Mouse (Mus musculus): ENCODE data around the gene Topors.
"Not testable (repeated sequence)": the region's sequence is repeated elsewhere in the genome, so short reads cannot be mapped to it uniquely, and the experiment has no call there.

Topors gene

GRCm38 (mm10) chr4:40269430-40270032, at the start of gene Topors, which contains the start of gene Smim27:
TSS of gene Topors (minus strand) at chr4:40269850.
TSS of gene Smim27 (plus strand) at chr4:40269579.
- DNase-seq (ENCODE audit: low read depth, low spot score) = peak; percentile 94

GRCm38 (mm10) chr4:40317404-40317803, 47.8 kb upstream of the Topors start:
- no peak for DNase-seq (ENCODE audit: low read depth, low spot score)

GRCm38 (mm10) chr4:40313026-40313425, 43.4 kb upstream of the Topors start:
- DNase-seq (ENCODE audit: low read depth, low spot score) = no peak

- DNase-seq (ENCODE audit: low read depth, low spot score) = no peak
Observed at GRCm38 (mm10) chr4:40312213-40312612, 42.6 kb upstream of the Topors start.

GRCm38 (mm10) chr4:40310796-40311383, 41.2 kb upstream of the Topors start:
- no peak for DNase-seq (ENCODE audit: low read depth, low spot score)

GRCm38 (mm10) chr4:40309682-40310081, 40.0 kb upstream of the Topors start:
- no peak for DNase-seq (ENCODE audit: low read depth, low spot score)

GRCm38 (mm10) chr4:40302445-40303125, 32.9 kb upstream of the Topors start:
- no peak for DNase-seq (ENCODE audit: low read depth, low spot score)

- DNase-seq (ENCODE audit: low read depth, low spot score) = peak; percentile 56
Observed at GRCm38 (mm10) chr4:40301076-40301789, 31.6 kb upstream of the Topors start.

- no peak for DNase-seq (ENCODE audit: low read depth, low spot score)
Observed at GRCm38 (mm10) chr4:40299169-40299568, 29.5 kb upstream of the Topors start.

- DNase-seq (ENCODE audit: low read depth, low spot score) = not testable (repeated sequence)
Observed at GRCm38 (mm10) chr4:40291511-40291910, 21.9 kb upstream of the Topors start.

- DNase-seq (ENCODE audit: low read depth, low spot score) = no peak
Observed at GRCm38 (mm10) chr4:40289046-40289445, 19.4 kb upstream of the Topors start.

GRCm38 (mm10) chr4:40287415-40287814, 17.8 kb upstream of the Topors start:
- DNase-seq (ENCODE audit: low read depth, low spot score) = no peak

GRCm38 (mm10) chr4:40285582-40285981, 15.9 kb upstream of the Topors start:
- DNase-seq (ENCODE audit: low read depth, low spot score) = no peak

GRCm38 (mm10) chr4:40279276-40279900, 9.7 kb upstream of the Topors start, which contains the start of gene Ndufb6:
TSS of gene Ndufb6 (minus strand) at chr4:40279421.
- DNase-seq (ENCODE audit: low read depth, low spot score) = peak; percentile 95

GRCm38 (mm10) chr4:40278880-40279275, 9.2 kb upstream of the Topors start:
- DNase-seq (ENCODE audit: low read depth, low spot score) = no peak

GRCm38 (mm10) chr4:40268835-40269234, 815 bp downstream of the Topors start:
- no peak for DNase-seq (ENCODE audit: low read depth, low spot score)

GRCm38 (mm10) chr4:40268204-40268813, 1.3 kb downstream of the Topors start:
- DNase-seq (ENCODE audit: low read depth, low spot score) = peak; percentile 85

- no peak for DNase-seq (ENCODE audit: low read depth, low spot score)
Observed at GRCm38 (mm10) chr4:40267681-40268080, 2.0 kb downstream of the Topors start.

GRCm38 (mm10) chr4:40264321-40264720, 5.3 kb downstream of the Topors start:
- no peak for DNase-seq (ENCODE audit: low read depth, low spot score)

- DNase-seq (ENCODE audit: low read depth, low spot score) = no peak
Observed at GRCm38 (mm10) chr4:40254385-40255103, 15.1 kb downstream of the Topors start.

GRCm38 (mm10) chr4:40253766-40254165, 15.9 kb downstream of the Topors start:
- DNase-seq (ENCODE audit: low read depth, low spot score) = no peak

Data from WW6 (cell line).